Mouse (Mus musculus) heart, embryonic 11.5 days (tissue): ENCODE results near the gene Pknox2. TPM values are rescaled to one million over a fixed set of nuclear protein-coding genes. Genes with fewer than 3 reads are reported as not detected.

Source experiments
- ATAC-seq: fragments of 200-750 bp; cut with Nextera tagmentation; replicated peaks from 2 replicates; pipeline ENCODE4 v1.8.0; 2017; ENCODE audit warnings: moderate library complexity; ENCODE audit not compliant: insufficient number of reproducible peaks, low FRiP score, low TSS enrichment
- H3K27ac ChIP-seq: fragments of 300-500 bp; sonication (generic); 2 replicates; pipeline ENCODE4 v1.5.1; 2014; ENCODE audit warnings: mild to moderate bottlenecking, low read depth, low read length
- H3K27me3 ChIP-seq: fragments of 300-500 bp; sonication (generic); 2 replicates; pipeline ENCODE4 v1.6.1; 2014; ENCODE audit warnings: mild to moderate bottlenecking, low read length, mixed read lengths; ENCODE audit not compliant: control insufficient read depth, insufficient read depth
- H3K36me3 ChIP-seq: fragments of 300-500 bp; sonication (generic); 2 replicates; pipeline ENCODE4 v1.6.1; 2014; ENCODE audit warnings: mild to moderate bottlenecking, low read length, moderate library complexity, mixed read lengths; ENCODE audit not compliant: control insufficient read depth, insufficient read depth
- H3K4me1 ChIP-seq: fragments of 300-500 bp; sonication (generic); 2 replicates; pipeline ENCODE4 v1.6.1; 2014; ENCODE audit warnings: low read length; ENCODE audit not compliant: control insufficient read depth, insufficient read depth
- H3K4me2 ChIP-seq: fragments of 300-500 bp; sonication (generic); 2 replicates; pipeline ENCODE4 v1.6.1; 2014; ENCODE audit warnings: mild to moderate bottlenecking, moderate library complexity
- H3K4me3 ChIP-seq: fragments of 300-500 bp; sonication (generic); 2 replicates; pipeline ENCODE4 v1.5.1; 2014; ENCODE audit warnings: low read depth, low read length
- H3K9ac ChIP-seq: fragments of 300-500 bp; sonication (generic); 2 replicates; pipeline ENCODE4 v1.6.1; 2014; ENCODE audit warnings: mild to moderate bottlenecking, low read depth, low read length, moderate library complexity
- H3K9me3 ChIP-seq: fragments of 300-500 bp; sonication (generic); replicated peaks from 2 replicates; pipeline ENCODE4 v1.6.1; 2016; ENCODE audit warnings: low read length; ENCODE audit not compliant: control insufficient read depth
- WGBS: fragments of 180-500 bp; shearing (Covaris S2); extraction: QIAGEN DNeasy Blood & Tissue Kit; methylation state at CpG from one replicate; pipeline ENCODE4 v1.1.7; 2014; ENCODE audit not compliant: insufficient replicate concordance; 5-methylcytosine and 5-hydroxymethylcytosine counted together
- polyA plus RNA-seq: library from polyadenylated mRNA; unstranded; fragments of >200 nt; fragmentation: Nextera tagmentation; extraction: Ambion mirVana; gene quantifications from 2 replicates; pipeline ENCODE4 v1.2.1, GENCODE M21; 2014

The Pknox2 gene
- polyA plus RNA-seq, 1 experiment from 2014 or later: 5.2 TPM

GRCm38 (mm10) chr9:36999393-36999792 is 147.8 kb downstream of the Pknox2 start:
- Histone ChIP-seq H3K4me2 (no peak overlapping the region), H3K9ac (no peak overlapping the region), H3K9me3 (no peaks in the 10 kb centered on the region), H3K27ac (no peak overlapping the region), H3K27me3 (no peaks in the 10 kb centered on the region), H3K4me3 (no peak overlapping the region), H3K36me3 (0 out of 2 replicates have a peak, but pooled peaks cover 2% of the 10 kb centered on the region), H3K4me1 (no peaks in the 10 kb centered on the region)
- ATAC-seq: no peak
- 82% methylated on average over 3 of the region's 3 CpGs for WGBS

DNA sequence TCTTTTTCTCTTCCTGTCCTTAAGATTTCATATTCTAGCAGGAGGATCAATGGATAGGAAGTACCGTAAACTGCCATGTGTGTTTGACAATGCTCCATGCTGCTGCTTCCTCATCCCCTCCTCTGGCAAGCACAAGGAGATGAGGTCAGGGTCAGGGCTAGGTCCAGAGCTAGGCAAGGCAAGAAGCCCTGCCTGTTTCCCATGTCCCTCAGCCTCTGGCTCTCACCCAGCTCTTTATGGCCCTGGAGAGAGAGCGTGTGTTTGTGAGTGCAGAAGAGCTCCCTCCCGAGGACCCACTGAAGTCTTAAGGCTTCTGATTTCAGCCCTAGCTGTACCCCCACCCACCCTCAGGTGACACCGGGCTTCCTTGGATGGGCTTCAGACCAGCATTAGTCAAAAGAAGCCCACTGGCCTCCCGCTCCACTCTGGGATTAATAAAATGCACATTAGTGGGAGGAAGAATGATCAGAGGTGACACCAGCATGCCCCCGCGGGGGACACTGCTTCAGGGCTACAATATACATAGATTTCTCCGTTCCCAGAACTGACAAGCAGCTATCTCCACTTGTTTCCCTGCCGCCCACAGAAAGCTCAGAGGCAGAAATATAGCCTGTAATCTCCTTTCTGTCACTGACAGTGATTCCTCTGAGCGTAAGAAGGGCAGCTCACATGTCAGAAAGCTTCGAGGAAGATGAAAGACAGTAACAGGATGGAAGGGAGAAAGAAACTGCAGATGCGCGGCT is 156.4 kb downstream of the Pknox2 start:
- WGBS: 49% methylated on average over 13 of the region's 13 CpGs
- H3K36me3 ChIP-seq: no peaks in the 10 kb centered on the region
- ATAC-seq: no peak
- no peak overlapping the region for H3K27ac ChIP-seq
- no peak overlapping the region for H3K4me2 ChIP-seq
- H3K27me3 ChIP-seq: no peaks in the 10 kb centered on the region
- no peak overlapping the region for H3K9ac ChIP-seq
- H3K4me3 ChIP-seq: no peak overlapping the region
- H3K9me3 ChIP-seq: no peaks in the 10 kb centered on the region
- H3K4me1 ChIP-seq: peaks cover 4% of the 10 kb centered on the region

- Histone ChIP-seq H3K27ac (no peak overlapping the region), H3K9ac (no peak overlapping the region), H3K9me3 (no peaks in the 10 kb centered on the region), H3K36me3 (no peaks in the 10 kb centered on the region), H3K4me2 (no peak overlapping the region), H3K27me3 (no peaks in the 10 kb centered on the region), H3K4me1 (peaks cover 4% of the 10 kb centered on the region), H3K4me3 (no peak overlapping the region)
- WGBS: 83% methylated on average over 3 of the region's 3 CpGs
- no peak for ATAC-seq
Measured at GRCm38 (mm10) chr9:36989991-36990390, 157.2 kb downstream of the Pknox2 start.

DNA sequence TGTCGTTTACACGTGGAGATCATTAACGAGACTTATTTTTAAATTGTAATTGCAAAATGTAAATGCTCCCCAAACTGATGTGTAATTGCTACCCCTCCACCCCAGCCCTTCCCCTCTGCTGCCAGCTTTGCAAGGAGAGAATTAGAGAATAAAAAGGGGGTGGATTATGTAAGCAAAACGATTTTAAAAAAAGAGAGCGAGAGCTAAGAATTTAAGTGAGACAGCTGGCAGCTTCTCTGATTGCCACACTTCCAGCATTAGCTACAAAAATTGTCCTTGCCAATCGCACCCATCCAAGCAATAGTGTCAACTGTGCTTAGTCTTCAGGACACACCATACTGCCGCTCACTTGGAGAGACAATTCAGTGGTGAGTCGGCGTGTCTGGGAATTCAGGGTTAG is 162.0 kb downstream of the Pknox2 start:
- no peak for ATAC-seq
- no peaks in the 10 kb centered on the region for H3K36me3 ChIP-seq
- H3K9me3 ChIP-seq: no peaks in the 10 kb centered on the region
- H3K9ac ChIP-seq: no peak overlapping the region
- H3K27me3 ChIP-seq: no peaks in the 10 kb centered on the region
- WGBS: 83% methylated on average over 9 of the region's 9 CpGs
- H3K4me1 ChIP-seq: no peaks in the 10 kb centered on the region
- no peak overlapping the region for H3K27ac ChIP-seq
- no peak overlapping the region for H3K4me2 ChIP-seq
- H3K4me3 ChIP-seq: no peak overlapping the region

GRCm38 (mm10) chr9:36976596-36977362 is 170.4 kb downstream of the Pknox2 start:
- Histone ChIP-seq H3K4me2 (no peak overlapping the region), H3K27me3 (no peaks in the 10 kb centered on the region), H3K27ac (no peak overlapping the region), H3K9me3 (no peaks in the 10 kb centered on the region), H3K4me3 (no peak overlapping the region), H3K36me3 (no peaks in the 10 kb centered on the region), H3K9ac (no peak overlapping the region), H3K4me1 (peaks cover 4% of the 10 kb centered on the region; the same call in 1 of the 2 replicates)
- WGBS: 15% methylated on average over 11 of the region's 11 CpGs
- no peak for ATAC-seq

DNA sequence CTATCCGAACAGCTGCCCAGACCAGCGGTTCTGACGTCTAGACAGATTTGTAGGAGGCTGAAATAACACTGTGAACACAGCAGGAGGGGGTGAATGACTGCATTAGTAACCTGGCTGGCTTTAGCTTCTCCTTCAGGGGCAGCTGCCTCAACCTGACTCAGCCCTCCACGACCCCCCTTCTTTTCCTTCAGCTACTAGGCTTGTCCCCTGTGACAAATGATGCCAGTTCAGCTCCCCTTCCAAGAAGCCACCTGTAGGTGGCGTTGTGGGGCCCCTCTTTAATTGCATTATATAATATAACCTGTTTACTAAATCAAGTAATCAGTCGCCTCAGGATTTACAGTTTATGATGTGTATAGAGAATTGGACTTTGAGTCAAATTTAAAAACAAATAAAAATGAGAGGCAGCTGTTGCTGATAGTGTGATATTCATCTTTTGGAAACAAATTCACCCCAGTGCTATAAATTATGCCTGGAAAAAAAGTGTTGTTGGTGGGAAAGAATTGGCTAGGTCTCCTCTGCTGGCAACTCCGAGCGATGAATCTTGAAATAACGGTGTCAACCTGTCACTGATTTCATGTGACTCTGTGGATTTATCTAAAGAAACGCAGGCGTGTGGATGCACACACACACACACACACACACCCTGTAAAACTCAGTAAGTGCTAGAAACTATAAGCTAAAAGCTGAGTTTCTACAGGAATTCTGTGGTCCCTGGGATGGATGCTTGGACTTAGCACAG is 173.6 kb downstream of the Pknox2 start:
- Histone ChIP-seq H3K9me3 (no peaks in the 10 kb centered on the region), H3K4me2 (no peak overlapping the region), H3K9ac (no peak overlapping the region), H3K4me1 (peaks cover 4% of the 10 kb centered on the region; the same call in 1 of the 2 replicates), H3K27ac (no peak overlapping the region), H3K4me3 (no peak overlapping the region), H3K36me3 (no peaks in the 10 kb centered on the region), H3K27me3 (no peaks in the 10 kb centered on the region)
- ATAC-seq: no peak
- 58% methylated on average over 11 of the region's 11 CpGs for WGBS

- no peak for ATAC-seq
- no peak overlapping the region for H3K4me3 ChIP-seq
- H3K27ac ChIP-seq: no peak overlapping the region
- peaks cover 4% of the 10 kb centered on the region; the same call in 1 of the 2 replicates for H3K4me1 ChIP-seq
- 40% methylated on average over 3 of the region's 3 CpGs for WGBS
- H3K27me3 ChIP-seq: no peaks in the 10 kb centered on the region
- no peak overlapping the region for H3K4me2 ChIP-seq
- no peaks in the 10 kb centered on the region for H3K36me3 ChIP-seq
- no peaks in the 10 kb centered on the region for H3K9me3 ChIP-seq
- no peak overlapping the region for H3K9ac ChIP-seq
Measured at GRCm38 (mm10) chr9:36972089-36972488, 175.1 kb downstream of the Pknox2 start.

GRCm38 (mm10) chr9:36971066-36971465 is 176.1 kb downstream of the Pknox2 start:
- 18% methylated on average over 3 of the region's 3 CpGs for WGBS
- H3K4me1 ChIP-seq: no peaks in the 10 kb centered on the region
- H3K36me3 ChIP-seq: no peaks in the 10 kb centered on the region
- no peak overlapping the region for H3K27ac ChIP-seq
- H3K9me3 ChIP-seq: no peaks in the 10 kb centered on the region
- H3K4me3 ChIP-seq: no peak overlapping the region
- no peak overlapping the region for H3K4me2 ChIP-seq
- ATAC-seq: no peak
- no peak overlapping the region for H3K9ac ChIP-seq
- H3K27me3 ChIP-seq: no peaks in the 10 kb centered on the region
